Mouse (Mus musculus): ENCODE measurements at regions not wholly inside any gene's neighbourhood (a gene's known extent, or its start where the extent isn't known, plus 50 kb on each side); places are given as distances from the start of the nearest gene placed in this dataset.

DNA sequence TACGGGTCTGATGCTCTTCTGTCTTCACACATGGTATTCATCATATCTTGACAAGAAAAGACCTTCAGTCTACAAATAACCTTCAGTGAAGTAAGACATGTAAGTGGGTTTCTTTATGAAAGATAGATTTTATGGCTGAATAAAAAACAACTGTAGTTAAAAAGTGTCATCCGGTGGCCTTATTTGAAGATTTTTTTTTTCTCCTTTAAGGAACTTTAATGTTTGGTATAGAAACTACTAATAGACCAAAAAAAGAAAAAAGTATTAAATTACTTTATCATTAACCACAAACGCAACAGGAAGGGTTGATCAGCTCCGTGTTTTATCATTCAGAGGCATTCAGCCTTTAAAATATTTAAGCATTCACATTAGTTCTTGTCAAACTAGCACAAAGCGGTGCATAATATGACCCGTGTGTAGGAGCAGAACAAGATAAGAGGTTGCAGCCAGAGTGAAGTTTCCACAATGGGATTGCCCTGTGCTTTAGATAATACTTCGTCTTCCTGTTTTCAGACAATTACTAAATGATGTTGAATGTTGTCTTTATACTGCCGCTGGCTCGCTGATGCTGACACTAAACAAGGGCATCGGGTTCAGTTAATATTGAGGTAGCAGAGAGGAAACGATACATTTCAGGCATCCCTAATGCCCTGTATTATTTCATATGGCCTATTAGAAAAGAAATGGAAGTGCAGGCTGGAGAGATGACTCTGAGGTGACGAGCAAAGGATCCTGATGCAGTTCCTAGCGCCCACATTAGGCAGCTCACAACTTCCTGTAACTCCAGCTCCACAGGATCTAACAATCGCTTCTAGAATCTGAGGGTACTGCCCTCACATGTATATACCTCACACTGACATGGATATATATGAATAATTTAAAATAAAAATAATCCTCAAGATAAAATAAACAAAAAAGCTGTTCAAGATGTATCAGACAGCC, 244.8 kb downstream of the Rpl36a-ps1 start:
- intact Hi-C loops (cut with DNase I) = no loop called here
- DNase-seq (ENCODE audit: low spot score) = no peak

DNA sequence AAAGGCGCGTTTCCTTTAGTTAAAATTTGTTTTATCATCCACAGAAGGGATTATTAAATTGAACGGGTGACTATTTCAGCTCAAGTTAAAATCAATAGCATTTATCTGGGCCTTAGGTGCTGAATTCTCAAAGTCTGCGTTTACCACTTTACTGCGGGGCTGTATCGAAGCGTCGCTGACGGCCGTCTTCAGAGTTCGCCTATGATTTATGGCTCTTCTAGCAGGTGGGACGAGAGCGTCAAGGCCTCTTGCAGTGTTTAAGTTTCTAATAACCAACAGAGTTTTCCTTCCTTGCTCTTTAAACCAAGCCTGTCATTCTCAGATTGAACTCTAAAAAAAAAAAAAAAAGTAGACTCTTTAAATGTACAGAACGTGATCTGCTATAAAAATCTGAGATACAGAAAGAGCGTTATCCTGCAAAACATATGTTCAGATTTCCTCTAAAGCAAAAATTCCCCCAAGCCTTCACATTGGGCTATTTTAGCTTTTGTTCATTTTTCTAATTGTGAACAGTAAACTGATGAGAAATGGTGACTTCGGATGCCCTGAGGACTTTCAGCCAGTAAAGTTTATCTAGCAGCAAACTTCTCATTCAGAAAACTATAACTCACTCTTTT, 246.9 kb downstream of the Rpl36a-ps1 start:
- intact Hi-C loops (cut with DNase I) = no loop called here
- no peak for DNase-seq (ENCODE audit: low spot score)

DNA sequence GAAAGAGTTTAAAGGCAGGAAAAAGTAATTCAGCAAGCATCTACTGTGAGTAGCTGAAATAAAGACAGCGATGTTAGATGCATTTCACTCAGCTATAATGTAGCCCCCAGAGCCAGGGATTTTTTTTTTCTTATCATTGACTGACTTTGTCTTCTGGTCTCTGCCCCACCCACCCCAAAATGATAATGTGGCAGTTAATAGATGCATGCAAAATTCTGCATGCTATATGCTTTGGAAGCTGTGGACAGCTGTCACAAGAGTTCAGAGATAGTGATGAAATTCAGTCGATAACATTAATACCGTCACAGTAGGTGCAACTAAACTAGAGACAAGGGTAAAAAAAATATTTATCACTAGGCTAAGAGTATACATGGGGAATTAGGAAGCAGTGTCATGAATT, 263.7 kb downstream of the Rpl36a-ps1 start:
- no peak for DNase-seq (ENCODE audit: low spot score)
- intact Hi-C loops (cut with DNase I) = no loop called here

DNA sequence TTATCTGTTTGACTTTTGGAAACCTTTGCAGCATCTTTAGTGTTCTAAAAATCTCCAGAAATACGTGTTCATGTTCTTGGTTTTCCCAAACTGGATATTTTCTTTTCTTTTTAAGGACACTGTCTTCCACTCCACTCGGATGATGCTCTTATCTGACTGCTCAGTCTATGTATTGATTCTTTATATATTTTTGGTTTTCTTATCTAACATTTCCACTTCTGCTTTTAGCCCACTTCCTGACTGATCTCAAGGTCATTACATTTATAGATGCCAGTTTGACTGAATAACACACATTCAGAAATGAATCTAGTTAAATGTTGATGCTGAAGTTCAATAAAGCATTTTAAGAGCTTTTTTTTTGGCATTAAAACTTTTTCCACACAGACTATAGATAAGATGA, 265.3 kb downstream of the Rpl36a-ps1 start:
- DNase-seq (ENCODE audit: low spot score) = no peak
- intact Hi-C loops (cut with DNase I) = no loop called here

DNA sequence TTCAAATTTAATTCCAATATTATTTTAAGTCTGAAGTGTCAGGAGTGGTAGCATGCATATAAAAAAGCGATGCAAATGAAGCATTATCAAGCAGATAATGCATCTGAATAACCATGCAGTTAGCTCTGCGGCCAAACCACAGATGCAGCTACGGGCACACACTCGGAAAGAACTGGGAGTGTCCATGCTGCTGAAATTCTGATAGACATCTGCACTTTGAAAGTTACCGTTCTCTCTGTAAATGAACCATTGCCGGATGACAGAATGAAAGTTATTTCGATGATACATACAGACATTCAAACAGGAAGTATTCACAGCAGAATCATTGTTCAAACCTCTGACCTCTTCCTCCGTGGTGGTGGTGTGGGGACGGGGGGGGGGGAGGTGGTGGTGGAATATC, 271.6 kb downstream of the Rpl36a-ps1 start:
- DNase-seq (ENCODE audit: low spot score) = no peak
- intact Hi-C loops (cut with DNase I) = no loop called here

DNA sequence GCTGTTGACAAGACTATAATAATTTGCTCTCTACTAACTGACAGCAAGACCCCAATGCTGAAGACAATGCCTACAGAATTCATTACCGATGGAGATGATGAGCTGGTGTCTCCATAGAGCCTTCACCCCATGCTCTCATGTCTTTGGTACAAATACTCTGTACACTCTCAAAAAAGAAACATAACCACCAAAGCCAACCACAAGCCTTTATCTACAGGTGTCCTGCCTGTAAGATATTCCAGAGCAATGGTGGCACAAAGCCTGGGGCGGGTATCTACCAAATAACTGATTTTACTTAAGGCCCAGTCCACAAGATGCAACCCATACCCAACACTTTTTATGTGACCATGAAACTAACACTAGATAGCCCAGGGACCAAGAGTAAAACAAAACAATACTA, 273.1 kb downstream of the Rpl36a-ps1 start:
- intact Hi-C loops (cut with DNase I) = no loop called here
- no peak for DNase-seq (ENCODE audit: low spot score)

DNA sequence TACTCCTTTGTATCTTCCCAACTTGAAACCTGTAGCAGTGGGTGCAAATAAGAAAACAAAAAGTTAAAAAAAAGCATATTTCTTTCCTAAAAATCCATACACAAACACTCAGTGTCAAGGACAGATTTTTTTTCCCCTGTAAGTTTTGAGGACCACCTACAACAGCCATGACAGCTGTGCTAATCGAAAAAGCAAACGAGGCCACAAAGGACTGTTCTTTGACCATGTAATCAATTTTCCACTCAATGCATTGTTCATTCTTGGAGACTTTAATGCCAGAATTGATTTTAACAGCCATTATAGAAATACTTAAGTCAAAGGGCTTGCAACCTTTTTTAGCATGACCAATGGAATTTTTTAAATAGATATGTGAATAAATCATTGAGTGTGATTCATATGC, 286.1 kb downstream of the Rpl36a-ps1 start:
- intact Hi-C loops (cut with DNase I) = no loop called here

DNA sequence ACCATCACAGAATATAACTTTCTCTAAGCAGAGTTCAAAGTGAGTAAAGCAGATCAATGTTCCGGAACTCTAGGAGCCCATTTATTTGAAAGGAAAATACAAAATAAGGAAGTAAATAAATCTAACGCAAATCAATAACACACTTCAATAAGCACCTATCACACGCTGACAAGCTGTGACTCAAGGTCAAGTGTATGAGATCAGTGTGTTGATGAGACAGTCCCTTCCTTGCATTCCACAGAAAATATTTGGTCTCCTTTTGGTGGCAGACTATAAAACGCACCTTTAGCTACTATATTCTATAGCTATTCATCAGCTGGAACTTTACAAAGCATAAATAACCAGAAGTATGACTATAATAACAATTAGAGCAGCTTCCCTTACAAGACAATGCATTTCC, 286.5 kb downstream of the Rpl36a-ps1 start:
- DNase-seq (ENCODE audit: low spot score) = no peak
- intact Hi-C loops (cut with DNase I) = no loop called here

More for the DNA sequence above, 286.1 kb downstream of the Rpl36a-ps1 start:
- DNase-seq (ENCODE audit: low spot score) = no peak

DNA sequence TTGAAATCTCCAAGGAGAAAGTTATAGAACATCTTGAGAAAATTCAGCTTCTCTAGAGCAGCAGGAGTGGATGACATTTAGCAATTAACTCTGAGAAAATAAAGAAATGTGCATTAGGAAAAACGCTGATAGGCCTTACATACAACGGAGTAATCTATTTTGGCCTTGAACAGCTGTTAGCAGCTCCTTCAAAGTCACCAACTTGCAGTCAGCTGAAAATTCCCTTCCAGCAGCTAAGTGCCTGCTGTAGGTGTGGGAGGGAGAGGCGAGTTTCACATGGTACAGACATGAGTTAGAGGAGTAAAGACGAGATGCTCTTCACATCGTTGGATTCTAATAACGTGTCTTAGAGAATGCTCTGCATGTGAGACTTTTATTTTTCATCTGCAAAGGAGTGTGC, 290.8 kb downstream of the Rpl36a-ps1 start:
- no peak for DNase-seq (ENCODE audit: low spot score)
- intact Hi-C loops (cut with DNase I) = no loop called here

DNA sequence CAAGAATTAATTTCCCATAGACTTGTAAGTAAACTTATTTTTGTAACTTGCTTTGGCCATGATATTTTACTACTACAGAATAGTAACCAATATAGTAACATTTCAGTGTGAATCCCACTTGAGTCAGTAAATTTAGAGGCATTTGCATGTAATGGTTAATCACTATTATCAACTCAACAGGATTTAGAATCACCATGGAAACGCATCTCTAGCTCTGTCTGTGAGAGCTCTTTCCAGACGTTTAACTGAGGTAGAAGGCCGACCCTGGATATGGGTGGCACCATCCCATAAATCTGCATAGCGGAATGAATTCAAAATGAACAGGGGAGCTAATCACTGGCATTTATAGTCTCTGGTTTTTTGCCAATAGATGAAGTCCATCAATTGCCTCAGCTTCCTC, 337.6 kb downstream of the Rpl36a-ps1 start:
- intact Hi-C loops (cut with DNase I) = no loop called here

DNA sequence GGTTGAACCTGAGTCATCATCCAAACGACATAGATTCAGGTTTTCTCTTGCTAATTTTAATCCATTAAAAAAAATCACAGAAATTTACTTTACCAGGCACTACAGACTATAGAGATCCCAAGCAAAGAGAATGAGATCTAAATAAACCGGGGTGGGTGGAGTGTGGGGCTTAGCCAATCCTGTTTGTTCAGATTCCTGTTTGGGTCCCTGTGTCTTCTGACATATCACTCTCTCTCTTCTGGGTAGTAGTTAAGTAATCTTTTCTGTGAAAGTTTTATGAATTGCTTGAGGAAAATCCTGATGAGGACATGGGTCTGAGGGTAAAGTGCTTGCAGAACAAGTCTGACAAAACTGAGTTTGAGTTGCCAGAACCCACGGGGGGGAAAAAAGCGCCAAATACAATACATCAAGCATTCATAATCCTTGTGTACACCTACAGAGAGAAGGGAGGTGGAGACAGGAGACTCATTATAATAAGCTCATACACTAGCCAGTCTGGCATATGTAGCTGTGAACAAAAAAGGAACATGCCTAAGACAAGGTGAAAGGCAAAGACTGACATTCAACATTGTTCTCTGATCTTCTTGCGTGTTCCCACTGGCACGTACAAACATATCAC, 339.8 kb downstream of the Rpl36a-ps1 start:
- no peak for DNase-seq (ENCODE audit: low spot score)
- intact Hi-C loops (cut with DNase I) = no loop called here

More for the DNA sequence above, 337.6 kb downstream of the Rpl36a-ps1 start:
- no peak for DNase-seq (ENCODE audit: low spot score)

DNA sequence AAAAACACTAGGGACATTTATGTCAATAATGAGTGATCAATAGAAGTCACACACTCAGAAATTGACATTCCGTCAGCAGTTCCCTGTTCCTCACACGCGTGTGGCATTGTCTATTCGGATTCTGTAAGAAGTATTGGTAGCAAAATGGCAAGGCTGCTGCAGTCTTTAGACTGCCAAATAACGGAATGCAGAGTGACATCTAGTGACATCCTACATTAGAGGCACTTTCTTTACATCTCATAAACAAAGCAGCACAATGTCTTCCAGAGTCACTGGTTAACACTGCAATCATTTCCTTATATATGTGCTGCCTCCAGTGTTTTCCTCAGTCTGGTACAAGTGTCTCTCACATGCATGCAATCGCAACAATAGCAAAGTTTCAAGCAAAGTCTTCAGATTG, 342.9 kb downstream of the Rpl36a-ps1 start:
- no peak for DNase-seq (ENCODE audit: low spot score)
- intact Hi-C loops (cut with DNase I) = no loop called here

DNA sequence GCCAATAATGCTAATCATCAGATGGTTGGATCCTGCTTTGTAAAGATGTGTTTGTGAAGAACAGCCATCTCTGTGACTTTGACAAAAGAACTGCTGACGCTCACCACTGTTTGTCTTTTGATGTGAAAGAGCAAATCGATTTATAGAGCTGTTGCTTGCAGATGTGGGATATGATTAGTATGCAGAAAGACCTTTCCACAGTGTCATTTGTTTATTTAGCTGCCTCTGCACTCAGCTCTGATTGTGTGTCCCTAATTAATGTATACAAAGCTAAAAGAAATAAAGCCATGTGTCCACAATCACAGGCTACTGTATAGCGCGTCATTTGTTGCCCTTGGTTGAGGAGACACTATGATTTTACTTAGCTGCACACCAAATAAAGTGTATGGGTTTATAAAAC, 343.6 kb downstream of the Rpl36a-ps1 start:
- no peak for DNase-seq (ENCODE audit: low spot score)
- intact Hi-C loops (cut with DNase I) = no loop called here

DNA sequence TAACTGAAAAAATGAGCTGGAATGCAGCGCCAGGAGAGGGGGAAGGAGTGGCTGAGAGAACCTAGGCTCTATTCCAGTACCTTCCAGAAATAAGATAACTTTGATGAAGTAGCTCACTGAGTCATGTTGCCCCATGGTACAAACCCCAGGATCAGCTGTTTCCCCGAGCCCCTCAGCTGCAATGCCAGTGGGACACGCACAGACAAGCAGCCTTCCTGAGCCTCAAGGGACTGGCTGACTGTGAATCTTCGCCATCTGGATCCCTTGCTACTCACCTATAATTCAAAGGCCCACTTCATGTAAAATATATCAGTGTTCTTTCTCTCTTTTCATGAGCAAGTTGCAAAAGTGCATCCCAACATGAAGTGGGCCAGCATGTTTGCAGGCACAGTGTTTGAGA, 346.5 kb downstream of the Rpl36a-ps1 start:
- intact Hi-C loops (cut with DNase I) = no loop called here
- no peak for DNase-seq (ENCODE audit: low spot score)

DNA sequence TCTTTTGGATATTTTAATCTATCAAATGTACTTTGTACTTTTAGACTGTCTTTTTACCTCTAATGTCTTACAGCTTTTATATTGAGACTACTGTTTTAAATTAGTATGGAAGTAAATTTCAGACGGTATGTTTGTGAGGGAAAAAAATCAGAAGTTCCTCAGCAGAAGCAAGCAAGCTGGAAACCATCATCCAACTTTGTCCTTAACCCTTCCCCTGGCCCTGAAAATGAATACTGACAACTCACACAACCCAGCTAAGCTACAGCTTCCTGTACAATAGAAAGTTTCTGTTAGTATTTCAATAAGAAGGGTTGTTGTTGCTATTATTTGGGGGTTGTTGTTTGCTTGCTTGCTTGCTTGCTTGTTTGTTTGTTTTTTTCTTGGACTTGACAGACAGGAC, 350.4 kb downstream of the Rpl36a-ps1 start:
- intact Hi-C loops (cut with DNase I) = no loop called here
- no peak for DNase-seq (ENCODE audit: low spot score)

DNA sequence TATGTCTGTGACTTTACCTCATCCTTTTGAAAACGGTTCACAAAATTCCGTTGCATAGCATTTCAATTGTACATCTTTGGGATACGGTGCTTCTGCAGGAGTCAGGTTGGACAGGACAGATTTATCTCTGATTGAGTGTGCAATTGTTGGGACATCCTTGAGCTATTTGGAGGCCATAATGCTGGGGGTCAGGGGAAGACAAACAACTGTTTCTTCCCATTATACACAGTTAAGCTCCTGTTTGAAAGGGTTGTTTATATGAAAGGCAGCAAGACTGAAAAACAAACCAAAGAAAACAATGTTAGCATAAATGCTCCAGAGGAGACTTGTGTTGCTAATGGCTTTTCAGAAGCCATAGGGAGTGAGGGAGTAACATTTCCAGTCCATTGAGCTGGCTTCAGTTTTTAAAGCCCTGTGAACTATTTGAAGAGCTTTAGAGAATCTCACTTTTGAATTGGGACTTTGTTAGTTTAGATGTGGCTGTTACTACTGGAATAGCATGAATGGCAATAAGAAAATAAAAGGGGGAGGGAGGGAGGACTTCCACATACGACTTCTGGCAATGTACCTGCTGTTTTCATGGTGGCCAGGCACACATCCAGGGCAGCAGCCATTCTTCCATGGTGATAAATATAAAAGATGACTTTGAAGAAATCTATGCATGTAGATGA, 351.3 kb downstream of the Rpl36a-ps1 start:
- intact Hi-C loops (cut with DNase I) = no loop called here
- DNase-seq (ENCODE audit: low spot score) = no peak

DNA sequence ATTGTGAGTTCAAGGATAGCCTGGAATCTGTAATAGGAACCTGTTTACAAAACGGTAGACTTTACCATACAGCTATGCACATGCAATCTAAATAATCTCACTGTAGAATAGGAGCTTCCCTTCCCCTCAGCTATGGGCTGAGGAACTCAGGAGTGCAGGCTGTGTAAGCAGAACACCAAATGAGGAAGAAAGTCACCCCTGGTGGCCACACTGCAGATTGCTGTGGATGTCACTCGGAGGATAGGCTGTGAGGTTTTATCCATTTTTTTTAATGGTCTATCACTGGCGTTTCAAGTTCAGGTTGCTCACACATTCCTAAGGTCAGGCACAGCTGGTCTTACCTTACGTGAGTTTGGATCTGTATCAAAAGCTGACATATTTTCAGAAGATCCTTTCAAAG, 365.1 kb downstream of the Rpl36a-ps1 start:
- no peak for DNase-seq (ENCODE audit: low spot score)
- intact Hi-C loops (cut with DNase I) = no loop called here

DNA sequence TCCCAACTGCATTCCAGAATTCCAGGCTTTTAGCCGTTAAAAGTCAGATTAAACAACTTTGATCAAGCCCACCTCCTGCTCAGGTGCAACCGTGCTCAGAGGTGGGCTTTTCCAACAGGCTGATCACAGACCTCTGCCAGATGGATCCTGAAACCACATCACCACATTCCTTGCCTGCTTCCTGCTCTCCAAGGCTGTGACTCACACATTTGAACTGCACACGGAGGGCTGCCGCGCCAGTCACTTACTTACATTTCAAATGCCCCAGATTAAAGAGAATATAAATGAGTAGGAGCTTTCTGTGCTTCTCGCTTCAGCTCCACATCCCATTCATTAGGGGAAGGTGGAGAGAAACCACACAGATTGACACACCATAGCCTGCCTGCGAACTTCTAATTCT, 367.6 kb downstream of the Rpl36a-ps1 start:
- no peak for DNase-seq (ENCODE audit: low spot score)
- intact Hi-C loops (cut with DNase I) = no loop called here

DNA sequence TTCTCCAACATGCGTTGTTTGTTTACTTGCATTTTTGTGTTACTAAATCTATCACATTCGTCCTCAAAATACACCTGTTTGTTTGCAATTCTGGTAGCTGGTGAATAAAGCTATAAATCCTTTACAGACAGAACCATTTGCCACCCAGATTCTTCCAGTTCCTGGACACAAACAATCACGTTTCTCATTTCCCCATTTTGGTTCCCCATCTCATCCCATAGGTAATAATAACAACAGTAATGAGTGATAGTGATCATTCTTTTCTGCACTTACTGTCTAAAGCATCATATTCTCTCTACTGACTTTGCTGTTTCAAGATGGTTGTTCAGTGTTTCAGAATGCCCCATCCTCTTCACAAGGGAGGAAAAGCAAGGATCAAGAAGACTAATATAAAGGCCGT, 368.3 kb downstream of the Rpl36a-ps1 start:
- intact Hi-C loops (cut with DNase I) = no loop called here

DNA sequence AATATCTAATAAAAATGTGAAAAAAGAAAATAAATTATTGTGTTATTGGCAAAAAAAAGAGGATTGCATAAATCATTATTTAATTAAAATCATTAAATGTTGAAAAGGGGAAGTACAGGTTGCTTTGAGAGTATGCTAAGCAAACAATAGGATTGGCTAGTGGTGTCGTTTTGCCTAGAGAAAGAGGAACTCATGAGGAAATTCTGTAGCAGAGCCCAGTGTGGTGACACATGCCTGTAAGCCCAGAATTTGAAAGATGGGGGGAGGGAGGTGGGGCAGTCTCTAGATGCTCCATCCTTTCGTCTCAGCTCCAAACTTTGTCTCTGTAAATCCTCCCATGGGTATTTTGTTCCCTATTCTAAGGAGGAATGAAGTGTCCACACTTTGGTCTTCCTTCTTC, 388.3 kb downstream of the Rpl36a-ps1 start:
- no peak for DNase-seq (ENCODE audit: low spot score)
- intact Hi-C loops (cut with DNase I) = no loop called here

More for the DNA sequence above, 368.3 kb downstream of the Rpl36a-ps1 start:
- no peak for DNase-seq (ENCODE audit: low spot score)

DNA sequence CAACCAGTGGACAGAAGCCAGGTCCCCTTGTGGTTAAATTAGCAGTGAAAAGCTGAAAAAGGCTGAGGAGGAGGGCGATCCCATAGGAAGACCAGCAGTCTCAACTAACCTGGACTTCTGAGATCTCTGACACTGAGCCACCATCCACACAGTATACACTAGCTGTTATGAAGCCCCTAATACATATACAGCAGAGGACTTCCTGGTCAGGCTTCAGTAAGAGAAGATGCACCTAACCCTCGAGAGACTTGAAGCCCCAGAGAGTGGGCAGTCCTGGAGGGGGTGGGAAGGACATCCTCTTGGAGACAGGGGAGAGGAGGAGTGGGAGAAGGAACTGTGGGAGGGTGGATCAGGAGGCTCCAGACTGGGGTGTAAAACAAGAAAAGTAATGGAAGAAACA, 397.9 kb downstream of the Rpl36a-ps1 start:
- no peak for DNase-seq (ENCODE audit: low spot score)
- intact Hi-C loops (cut with DNase I) = no loop called here

Data from heart, postnatal 25 days (tissue).